Mouse (Mus musculus): ENCODE measurements at regions not wholly inside any gene's neighbourhood (a gene's known extent, or its start where the extent isn't known, plus 50 kb on each side); places are given as distances from the start of the nearest gene placed in this dataset.
"Not testable (repeated sequence)": the region's sequence is repeated elsewhere in the genome, so short reads cannot be mapped to it uniquely, and the experiment has no call there.

GRCm38 (mm10) chr5:13847571-13847970, 56.2 kb downstream of the Speer3 start:
- no peak for ATAC-seq (replicated peaks; ENCODE audit: low FRiP score, low read depth)
- no peak for DNase-seq (ENCODE audit: low spot score)
- no peaks in the 10 kb centered on the region for H3K4me1 ChIP-seq (replicated peaks; ENCODE audit: insufficient read depth, low read length)
- WGBS = 66% methylated on average over 1 of the region's 1 CpGs
- H3K27ac ChIP-seq = no peak overlapping the region
- H3K4me2 ChIP-seq (ENCODE audit: low read length) = no peak overlapping the region
- TF ChIP-seq CTCF (IDR thresholded peaks at IDR 0.05; ENCODE audit: low read depth) = no peak
- H3K4me3 ChIP-seq (replicated peaks; ENCODE audit: low read depth, low read length) = no peak overlapping the region
- H3K36me3 ChIP-seq (ENCODE audit: insufficient read depth, low read length) = no peaks in the 10 kb centered on the region
- H3K9ac ChIP-seq (ENCODE audit: low read depth, low read length) = no peak overlapping the region
- no peaks in the 10 kb centered on the region for H3K27me3 ChIP-seq (ENCODE audit: insufficient read depth, low read length)
- H3K9me3 ChIP-seq (replicated peaks; ENCODE audit: low read length) = no peaks in the 10 kb centered on the region

GRCm38 (mm10) chr5:13880236-13880635, 88.8 kb downstream of the Speer3 start:
- H3K4me3 ChIP-seq (replicated peaks; ENCODE audit: low read depth, low read length); H3K9ac ChIP-seq (ENCODE audit: low read depth, low read length); DNase-seq (ENCODE audit: low spot score); H3K9me3 ChIP-seq (replicated peaks; ENCODE audit: low read length); H3K27me3 ChIP-seq (ENCODE audit: insufficient read depth, low read length); ATAC-seq (replicated peaks; ENCODE audit: low FRiP score, low read depth); H3K4me1 ChIP-seq (replicated peaks; ENCODE audit: insufficient read depth, low read length); H3K36me3 ChIP-seq (ENCODE audit: insufficient read depth, low read length); H3K27ac ChIP-seq; H3K4me2 ChIP-seq (ENCODE audit: low read length): not testable (repeated sequence)
- WGBS = 87% methylated on average over 5 of the region's 6 CpGs

DNA sequence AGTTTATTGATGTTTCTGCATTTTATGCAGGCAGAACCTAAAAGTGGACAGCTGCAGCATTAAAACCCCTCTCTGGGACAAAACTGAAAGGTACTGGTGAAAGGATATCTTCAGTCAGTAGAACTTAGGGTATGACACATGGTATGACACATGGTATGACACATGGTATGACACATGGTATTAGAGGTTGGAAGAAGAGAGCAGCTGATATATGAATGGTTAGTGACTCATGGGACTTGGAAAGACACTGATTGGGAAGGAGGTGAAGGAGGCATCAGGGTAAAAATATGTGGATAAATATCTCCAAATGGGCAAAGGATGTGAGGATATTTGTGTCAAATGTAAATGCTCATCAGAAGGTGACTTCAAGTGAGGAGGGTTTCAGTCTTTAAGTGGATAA, 97.0 kb downstream of the Speer3 start:
- DNase-seq (ENCODE audit: low spot score) = no peak
- no peak for TF ChIP-seq CTCF (IDR thresholded peaks at IDR 0.05; ENCODE audit: low read depth)

DNA sequence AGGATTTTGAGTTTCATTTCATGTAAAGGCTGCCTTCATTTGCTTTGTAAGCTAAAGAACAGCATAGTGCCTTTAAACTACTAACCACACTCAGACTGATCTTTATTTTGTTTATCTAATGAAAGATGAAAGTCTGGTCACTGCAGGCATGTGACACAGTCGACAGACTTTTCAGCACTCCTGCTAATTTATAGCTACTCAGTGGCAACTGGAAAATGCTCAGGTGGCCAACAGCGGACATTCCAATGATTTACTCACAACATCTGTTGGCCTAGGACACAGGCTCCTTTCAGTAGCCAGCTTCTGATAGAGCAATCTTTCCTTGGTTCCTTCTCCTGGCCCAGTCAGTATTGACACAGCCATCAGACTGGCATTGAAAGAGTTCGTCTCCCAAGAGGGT, 116.8 kb upstream of the Sema3e start:
- no peaks in the 10 kb centered on the region for H3K27me3 ChIP-seq (ENCODE audit: insufficient read depth, low read length)
- DNase-seq (ENCODE audit: low spot score) (peak; percentile 16), ATAC-seq (replicated peaks; ENCODE audit: low FRiP score, low read depth) (no peak)
- H3K4me2 ChIP-seq (ENCODE audit: low read length) = no peak overlapping the region
- H3K9me3 ChIP-seq (replicated peaks; ENCODE audit: low read length) = no peaks in the 10 kb centered on the region
- H3K4me1 ChIP-seq (replicated peaks; ENCODE audit: insufficient read depth, low read length) = no peaks in the 10 kb centered on the region
- no peak for TF ChIP-seq CTCF (IDR thresholded peaks at IDR 0.05; ENCODE audit: low read depth)
- no peak overlapping the region for H3K4me3 ChIP-seq (replicated peaks; ENCODE audit: low read depth, low read length)
- H3K9ac ChIP-seq (ENCODE audit: low read depth, low read length) = no peak overlapping the region
- H3K36me3 ChIP-seq (ENCODE audit: insufficient read depth, low read length) = no peaks in the 10 kb centered on the region
- WGBS = 19% methylated on average over 3 of the region's 3 CpGs
- H3K27ac ChIP-seq = no peak overlapping the region

More for the DNA sequence above, 97.0 kb downstream of the Speer3 start:
- Histone ChIP-seq H3K9me3 (replicated peaks; ENCODE audit: low read length) (no peaks in the 10 kb centered on the region), H3K9ac (ENCODE audit: low read depth, low read length) (no peak overlapping the region), H3K27me3 (ENCODE audit: insufficient read depth, low read length) (no peaks in the 10 kb centered on the region), H3K4me2 (ENCODE audit: low read length) (no peak overlapping the region), H3K4me1 (replicated peaks; ENCODE audit: insufficient read depth, low read length) (no peaks in the 10 kb centered on the region), H3K4me3 (replicated peaks; ENCODE audit: low read depth, low read length) (no peak overlapping the region), H3K36me3 (ENCODE audit: insufficient read depth, low read length) (no peaks in the 10 kb centered on the region), H3K27ac (no peak overlapping the region)
- ATAC-seq (replicated peaks; ENCODE audit: low FRiP score, low read depth) = no peak

- no peak for ATAC-seq (replicated peaks; ENCODE audit: low FRiP score, low read depth)
- no peak for TF ChIP-seq CTCF (IDR thresholded peaks at IDR 0.05; ENCODE audit: low read depth)
Measured at GRCm38 (mm10) chr5:13917355-13917754, 107.7 kb upstream of the Sema3e start.

DNA sequence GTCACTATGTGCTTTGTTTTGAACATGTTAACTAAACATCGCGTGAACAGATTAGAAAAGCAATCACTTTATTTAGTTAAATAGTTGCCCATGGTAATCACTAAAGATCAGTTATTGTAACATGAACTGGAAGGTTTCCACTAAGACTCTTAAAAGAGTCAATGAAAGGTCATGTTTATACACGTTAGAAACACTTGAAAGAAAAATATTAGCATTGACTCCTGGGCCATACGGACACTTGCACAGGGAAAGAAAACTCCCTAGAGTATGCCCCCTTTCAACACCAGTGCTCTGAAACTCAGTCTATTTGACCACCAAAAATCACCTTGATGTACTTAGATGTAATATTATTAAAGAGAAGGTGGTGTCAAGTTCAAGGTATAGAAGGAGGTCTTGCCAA, 102.8 kb upstream of the Sema3e start:
- H3K27ac ChIP-seq = no peak overlapping the region
- H3K4me3 ChIP-seq (replicated peaks; ENCODE audit: low read depth, low read length) = no peak overlapping the region
- H3K36me3 ChIP-seq (ENCODE audit: insufficient read depth, low read length) = no peaks in the 10 kb centered on the region
- H3K9me3 ChIP-seq (replicated peaks; ENCODE audit: low read length) = no peaks in the 10 kb centered on the region
- ATAC-seq (replicated peaks; ENCODE audit: low FRiP score, low read depth) = no peak
- DNase-seq (ENCODE audit: low spot score) = no peak
- no peak overlapping the region for H3K4me2 ChIP-seq (ENCODE audit: low read length)
- H3K27me3 ChIP-seq (ENCODE audit: insufficient read depth, low read length) = no peaks in the 10 kb centered on the region
- TF ChIP-seq CTCF (IDR thresholded peaks at IDR 0.05; ENCODE audit: low read depth) = no peak
- H3K4me1 ChIP-seq (replicated peaks; ENCODE audit: insufficient read depth, low read length) = no peaks in the 10 kb centered on the region
- 30% methylated on average over 4 of the region's 4 CpGs for WGBS
- H3K9ac ChIP-seq (ENCODE audit: low read depth, low read length) = no peak overlapping the region

More at GRCm38 (mm10) chr5:13917355-13917754, 107.7 kb upstream of the Sema3e start:
- 92% methylated on average over 2 of the region's 2 CpGs for WGBS
- no peak overlapping the region for H3K4me2 ChIP-seq (ENCODE audit: low read length)
- H3K9me3 ChIP-seq (replicated peaks; ENCODE audit: low read length) = no peaks in the 10 kb centered on the region
- H3K27ac ChIP-seq = no peak overlapping the region
- H3K4me1 ChIP-seq (replicated peaks; ENCODE audit: insufficient read depth, low read length) = no peaks in the 10 kb centered on the region
- H3K4me3 ChIP-seq (replicated peaks; ENCODE audit: low read depth, low read length) = no peak overlapping the region
- no peak for DNase-seq (ENCODE audit: low spot score)
- no peak overlapping the region for H3K9ac ChIP-seq (ENCODE audit: low read depth, low read length)
- no peaks in the 10 kb centered on the region for H3K27me3 ChIP-seq (ENCODE audit: insufficient read depth, low read length)
- H3K36me3 ChIP-seq (ENCODE audit: insufficient read depth, low read length) = no peaks in the 10 kb centered on the region

GRCm38 (mm10) chr5:13931011-13931410, 94.1 kb upstream of the Sema3e start:
- 32% methylated on average over 2 of the region's 2 CpGs for WGBS
- H3K9me3 ChIP-seq (replicated peaks; ENCODE audit: low read length) = no peaks in the 10 kb centered on the region
- no peak for ATAC-seq (replicated peaks; ENCODE audit: low FRiP score, low read depth)

More at GRCm38 (mm10) chr5:13931011-13931410, 94.1 kb upstream of the Sema3e start:
- H3K4me1 ChIP-seq (replicated peaks; ENCODE audit: insufficient read depth, low read length) = no peaks in the 10 kb centered on the region
- H3K27me3 ChIP-seq (ENCODE audit: insufficient read depth, low read length) = no peaks in the 10 kb centered on the region
- H3K4me2 ChIP-seq (ENCODE audit: low read length) = no peak overlapping the region
- H3K27ac ChIP-seq = no peak overlapping the region
- DNase-seq (ENCODE audit: low spot score) = no peak
- TF ChIP-seq CTCF (IDR thresholded peaks at IDR 0.05; ENCODE audit: low read depth) = no peak
- H3K36me3 ChIP-seq (ENCODE audit: insufficient read depth, low read length) = no peaks in the 10 kb centered on the region
- no peak overlapping the region for H3K9ac ChIP-seq (ENCODE audit: low read depth, low read length)
- H3K4me3 ChIP-seq (replicated peaks; ENCODE audit: low read depth, low read length) = no peak overlapping the region
